Mouse (Mus musculus): ENCODE measurements at regions not wholly inside any gene's neighbourhood (a gene's known extent, or its start where the extent isn't known, plus 50 kb on each side); places are given as distances from the start of the nearest gene placed in this dataset.

GRCm38 (mm10) chr5:82964513-82964912 lies 390.5 kb downstream of the Tecrl start:
- Histone ChIP-seq H3K9me3 (ENCODE audit: control insufficient read depth, low read length) (no peaks in the 10 kb centered on the region), H3K27ac (replicated peaks; ENCODE audit: low read depth, low read length) (no peak overlapping the region), H3K4me3 (replicated peaks; ENCODE audit: low read depth, low read length) (no peak overlapping the region), H3K4me1 (ENCODE audit: control insufficient read depth, insufficient read depth, low read length) (0 out of 2 replicates have a peak, but pooled peaks cover 5% of the 10 kb centered on the region), H3K4me2 (ENCODE audit: low read length) (no peak overlapping the region), H3K9ac (replicated peaks; ENCODE audit: low read length) (no peak overlapping the region), H3K27me3 (ENCODE audit: control insufficient read depth, insufficient read depth, low read length) (no peaks in the 10 kb centered on the region), H3K36me3 (ENCODE audit: control insufficient read depth, insufficient read depth, low read length) (no peaks in the 10 kb centered on the region)
- ATAC-seq (ENCODE audit: low FRiP score, low TSS enrichment) (no peak), DNase-seq (no peak)
- 77% methylated on average over 3 of the region's 3 CpGs for WGBS

GRCm38 (mm10) chr5:82956012-82956411 lies 399.0 kb downstream of the Tecrl start:
- no peak overlapping the region for H3K9ac ChIP-seq (replicated peaks; ENCODE audit: low read length)
- no peaks in the 10 kb centered on the region for H3K36me3 ChIP-seq (ENCODE audit: control insufficient read depth, insufficient read depth, low read length)
- H3K27me3 ChIP-seq (ENCODE audit: control insufficient read depth, insufficient read depth, low read length), result no peaks in the 10 kb centered on the region
- H3K4me3 ChIP-seq (replicated peaks; ENCODE audit: low read depth, low read length), result no peak overlapping the region
- H3K4me1 ChIP-seq (ENCODE audit: control insufficient read depth, insufficient read depth, low read length), result no peaks in the 10 kb centered on the region
- H3K27ac ChIP-seq (replicated peaks; ENCODE audit: low read depth, low read length), result no peak overlapping the region
- no peak for DNase-seq
- WGBS, result 83% methylated on average over 3 of the region's 3 CpGs
- H3K4me2 ChIP-seq (ENCODE audit: low read length), result no peak overlapping the region
- no peak for ATAC-seq (ENCODE audit: low FRiP score, low TSS enrichment)
- no peaks in the 10 kb centered on the region for H3K9me3 ChIP-seq (ENCODE audit: control insufficient read depth, low read length)

GRCm38 (mm10) chr5:82947060-82947459 lies 407.9 kb downstream of the Tecrl start:
- H3K4me2 ChIP-seq (ENCODE audit: low read length), result no peak overlapping the region

GRCm38 (mm10) chr5:82939786-82940185 lies 415.2 kb downstream of the Tecrl start:
- no peak for ATAC-seq (ENCODE audit: low FRiP score, low TSS enrichment)
- Histone ChIP-seq H3K9ac (replicated peaks; ENCODE audit: low read length) (no peak overlapping the region), H3K4me2 (ENCODE audit: low read length) (no peak overlapping the region), H3K27me3 (ENCODE audit: control insufficient read depth, insufficient read depth, low read length) (no peaks in the 10 kb centered on the region), H3K9me3 (ENCODE audit: control insufficient read depth, low read length) (no peaks in the 10 kb centered on the region), H3K4me1 (ENCODE audit: control insufficient read depth, insufficient read depth, low read length) (no peaks in the 10 kb centered on the region), H3K27ac (replicated peaks; ENCODE audit: low read depth, low read length) (no peak overlapping the region), H3K4me3 (replicated peaks; ENCODE audit: low read depth, low read length) (no peak overlapping the region), H3K36me3 (ENCODE audit: control insufficient read depth, insufficient read depth, low read length) (no peaks in the 10 kb centered on the region)
- DNase-seq, result no peak
- 83% methylated on average over 1 of the region's 1 CpGs for WGBS

More at GRCm38 (mm10) chr5:82947060-82947459, 407.9 kb downstream of the Tecrl start:
- no peaks in the 10 kb centered on the region for H3K36me3 ChIP-seq (ENCODE audit: control insufficient read depth, insufficient read depth, low read length)
- H3K9me3 ChIP-seq (ENCODE audit: control insufficient read depth, low read length), result no peaks in the 10 kb centered on the region
- no peaks in the 10 kb centered on the region for H3K27me3 ChIP-seq (ENCODE audit: control insufficient read depth, insufficient read depth, low read length)
- no peak overlapping the region for H3K27ac ChIP-seq (replicated peaks; ENCODE audit: low read depth, low read length)
- H3K9ac ChIP-seq (replicated peaks; ENCODE audit: low read length), result no peak overlapping the region
- WGBS, result 86% methylated on average over 1 of the region's 1 CpGs
- no peaks in the 10 kb centered on the region for H3K4me1 ChIP-seq (ENCODE audit: control insufficient read depth, insufficient read depth, low read length)
- H3K4me3 ChIP-seq (replicated peaks; ENCODE audit: low read depth, low read length), result no peak overlapping the region
- ATAC-seq (ENCODE audit: low FRiP score, low TSS enrichment) (no peak), DNase-seq (no peak)

GRCm38 (mm10) chr5:82899347-82899746 lies 455.6 kb downstream of the Tecrl start:
- ATAC-seq (ENCODE audit: low FRiP score, low TSS enrichment), result peak; percentile 11; the same call in 1 of the 2 replicates

GRCm38 (mm10) chr5:82898912-82899311 lies 456.1 kb downstream of the Tecrl start:
- Histone ChIP-seq H3K36me3 (ENCODE audit: control insufficient read depth, insufficient read depth, low read length) (no peaks in the 10 kb centered on the region), H3K4me1 (ENCODE audit: control insufficient read depth, insufficient read depth, low read length) (no peaks in the 10 kb centered on the region), H3K27ac (replicated peaks; ENCODE audit: low read depth, low read length) (no peak overlapping the region), H3K9me3 (ENCODE audit: control insufficient read depth, low read length) (no peaks in the 10 kb centered on the region), H3K27me3 (ENCODE audit: control insufficient read depth, insufficient read depth, low read length) (no peaks in the 10 kb centered on the region), H3K9ac (replicated peaks; ENCODE audit: low read length) (no peak overlapping the region), H3K4me2 (ENCODE audit: low read length) (no peak overlapping the region), H3K4me3 (replicated peaks; ENCODE audit: low read depth, low read length) (no peak overlapping the region)
- WGBS, result 72% methylated on average over 1 of the region's 1 CpGs
- ATAC-seq (ENCODE audit: low FRiP score, low TSS enrichment) (no peak), DNase-seq (no peak)

More at GRCm38 (mm10) chr5:82899347-82899746, 455.6 kb downstream of the Tecrl start:
- WGBS, result 38% methylated on average over 3 of the region's 3 CpGs
- no peaks in the 10 kb centered on the region for H3K27me3 ChIP-seq (ENCODE audit: control insufficient read depth, insufficient read depth, low read length)
- no peak overlapping the region for H3K9ac ChIP-seq (replicated peaks; ENCODE audit: low read length)
- H3K4me2 ChIP-seq (ENCODE audit: low read length), result no peak overlapping the region
- H3K36me3 ChIP-seq (ENCODE audit: control insufficient read depth, insufficient read depth, low read length), result no peaks in the 10 kb centered on the region
- DNase-seq, result peak; percentile 73
- no peaks in the 10 kb centered on the region for H3K4me1 ChIP-seq (ENCODE audit: control insufficient read depth, insufficient read depth, low read length)
- H3K27ac ChIP-seq (replicated peaks; ENCODE audit: low read depth, low read length), result no peak overlapping the region
- H3K4me3 ChIP-seq (replicated peaks; ENCODE audit: low read depth, low read length), result no peak overlapping the region
- H3K9me3 ChIP-seq (ENCODE audit: control insufficient read depth, low read length), result no peaks in the 10 kb centered on the region

GRCm38 (mm10) chr5:82898389-82898788 lies 456.6 kb downstream of the Tecrl start:
- Histone ChIP-seq H3K9me3 (ENCODE audit: control insufficient read depth, low read length) (no peaks in the 10 kb centered on the region), H3K4me1 (ENCODE audit: control insufficient read depth, insufficient read depth, low read length) (no peaks in the 10 kb centered on the region), H3K4me3 (replicated peaks; ENCODE audit: low read depth, low read length) (no peak overlapping the region), H3K36me3 (ENCODE audit: control insufficient read depth, insufficient read depth, low read length) (no peaks in the 10 kb centered on the region), H3K27me3 (ENCODE audit: control insufficient read depth, insufficient read depth, low read length) (no peaks in the 10 kb centered on the region), H3K9ac (replicated peaks; ENCODE audit: low read length) (no peak overlapping the region), H3K4me2 (ENCODE audit: low read length) (no peak overlapping the region), H3K27ac (replicated peaks; ENCODE audit: low read depth, low read length) (no peak overlapping the region)
- no peak for DNase-seq
- WGBS, result 84% methylated on average over 2 of the region's 2 CpGs
- no peak for ATAC-seq (ENCODE audit: low FRiP score, low TSS enrichment)

GRCm38 (mm10) chr5:82869264-82869663 lies 485.7 kb downstream of the Tecrl start:
- H3K9ac ChIP-seq (replicated peaks; ENCODE audit: low read length), result no peak overlapping the region
- H3K27ac ChIP-seq (replicated peaks; ENCODE audit: low read depth, low read length), result no peak overlapping the region
- no peak overlapping the region for H3K4me2 ChIP-seq (ENCODE audit: low read length)
- H3K4me1 ChIP-seq (ENCODE audit: control insufficient read depth, insufficient read depth, low read length), result no peaks in the 10 kb centered on the region
- 87% methylated on average over 2 of the region's 2 CpGs for WGBS
- no peaks in the 10 kb centered on the region for H3K36me3 ChIP-seq (ENCODE audit: control insufficient read depth, insufficient read depth, low read length)
- H3K4me3 ChIP-seq (replicated peaks; ENCODE audit: low read depth, low read length), result no peak overlapping the region
- no peak for DNase-seq
- ATAC-seq (ENCODE audit: low FRiP score, low TSS enrichment), result no peak
- no peaks in the 10 kb centered on the region for H3K27me3 ChIP-seq (ENCODE audit: control insufficient read depth, insufficient read depth, low read length)
- no peaks in the 10 kb centered on the region for H3K9me3 ChIP-seq (ENCODE audit: control insufficient read depth, low read length)

GRCm38 (mm10) chr5:82864347-82864746 lies 490.6 kb downstream of the Tecrl start:
- Histone ChIP-seq H3K4me2 (ENCODE audit: low read length) (no peak overlapping the region), H3K9ac (replicated peaks; ENCODE audit: low read length) (no peak overlapping the region), H3K36me3 (ENCODE audit: control insufficient read depth, insufficient read depth, low read length) (no peaks in the 10 kb centered on the region), H3K4me1 (ENCODE audit: control insufficient read depth, insufficient read depth, low read length) (no peaks in the 10 kb centered on the region), H3K4me3 (replicated peaks; ENCODE audit: low read depth, low read length) (no peak overlapping the region), H3K9me3 (ENCODE audit: control insufficient read depth, low read length) (no peaks in the 10 kb centered on the region), H3K27me3 (ENCODE audit: control insufficient read depth, insufficient read depth, low read length) (no peaks in the 10 kb centered on the region), H3K27ac (replicated peaks; ENCODE audit: low read depth, low read length) (no peak overlapping the region)
- ATAC-seq (ENCODE audit: low FRiP score, low TSS enrichment) (no peak), DNase-seq (no peak)
- WGBS, result 95% methylated on average over 1 of the region's 1 CpGs

Data from midbrain, embryonic 14.5 days (tissue).